Mouse (Mus musculus): ENCODE data around the gene Ankrd28. TPM values are rescaled to one million over a fixed set of nuclear protein-coding genes. Genes with fewer than 3 reads are reported as not detected.

Gene Ankrd28
- total RNA-seq, 2 experiments from 2014 or later: 21.4 to 26.2 TPM

- no peak for ATAC-seq (replicated peaks; ENCODE audit: low FRiP score, poor library complexity, severe bottlenecking)
Measured at GRCm38 (mm10) chr14:31669642-31670490, 160.6 kb downstream of the Ankrd28 start.

DNA sequence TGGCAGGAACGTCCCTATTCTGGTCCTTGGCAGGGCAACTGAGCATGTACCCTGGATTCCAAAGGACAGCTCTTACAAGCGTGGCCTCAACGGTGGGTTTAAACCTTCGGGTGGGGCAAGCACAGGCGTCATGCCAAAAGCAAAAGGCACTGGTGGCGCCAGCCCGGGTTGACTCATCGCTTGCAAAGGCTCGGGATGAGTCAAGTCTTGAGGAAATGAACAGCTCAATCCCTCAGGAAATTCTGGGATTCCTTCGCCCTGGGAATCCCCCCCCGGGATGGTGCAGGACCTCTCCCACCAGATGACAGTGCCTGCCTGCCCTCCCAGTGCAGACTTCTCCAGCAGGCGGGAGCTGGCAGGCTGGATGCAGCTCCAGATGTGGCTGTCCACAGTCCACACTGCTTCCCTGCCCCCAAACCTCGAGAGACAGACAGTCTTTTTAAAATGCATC lies 161.3 kb downstream of the Ankrd28 start:
- ATAC-seq (replicated peaks; ENCODE audit: low FRiP score, poor library complexity, severe bottlenecking): no peak

GRCm38 (mm10) chr14:31668326-31668725 lies 162.1 kb downstream of the Ankrd28 start:
- ATAC-seq (replicated peaks; ENCODE audit: low FRiP score, poor library complexity, severe bottlenecking): no peak

DNA sequence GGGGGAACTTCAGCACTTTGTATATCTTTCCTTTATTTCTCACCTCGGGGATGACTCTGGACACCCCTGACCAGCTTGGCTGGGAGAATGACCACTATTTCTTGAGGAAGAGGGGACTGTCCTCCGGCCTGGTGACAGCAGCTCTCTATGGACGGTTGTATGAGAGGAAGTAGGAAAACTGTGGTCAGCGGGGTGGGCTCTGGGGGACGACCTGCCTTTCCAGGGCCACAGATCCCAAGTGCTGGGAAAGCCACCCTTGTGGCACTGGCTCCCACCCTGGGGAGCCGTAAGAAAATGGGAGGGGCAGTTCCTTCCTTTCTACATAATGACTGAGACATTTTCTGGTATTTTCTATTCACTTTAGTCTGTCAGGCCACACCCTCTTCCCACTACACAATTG lies 162.7 kb downstream of the Ankrd28 start:
- ATAC-seq (replicated peaks; ENCODE audit: low FRiP score, poor library complexity, severe bottlenecking): no peak

GRCm38 (mm10) chr14:31666931-31667705 lies 163.3 kb downstream of the Ankrd28 start:
- ATAC-seq (replicated peaks; ENCODE audit: low FRiP score, poor library complexity, severe bottlenecking): no peak

DNA sequence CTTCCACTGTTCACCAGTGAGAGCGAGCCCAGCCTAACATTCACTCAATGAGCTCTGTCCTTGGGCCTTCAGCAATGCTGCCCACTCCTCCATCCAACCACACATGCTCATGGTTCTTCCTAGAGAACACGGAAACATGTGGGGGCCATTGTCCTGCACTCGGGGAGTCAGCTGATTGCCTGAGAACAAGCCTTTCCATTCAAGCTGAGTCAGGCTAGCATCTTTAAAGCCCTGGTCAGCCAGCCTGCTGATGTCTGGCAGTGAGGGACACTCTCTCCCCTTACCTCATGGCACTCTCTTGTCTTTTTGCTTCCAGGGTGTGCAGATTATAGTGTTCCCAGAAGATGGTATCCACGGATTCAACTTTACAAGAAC lies 164.9 kb downstream of the Ankrd28 start:
- ATAC-seq (replicated peaks; ENCODE audit: low FRiP score, poor library complexity, severe bottlenecking): no peak

GRCm38 (mm10) chr14:31664903-31665565 lies 165.4 kb downstream of the Ankrd28 start:
- ATAC-seq (replicated peaks; ENCODE audit: low FRiP score, poor library complexity, severe bottlenecking): no peak

- no peak for ATAC-seq (replicated peaks; ENCODE audit: low FRiP score, poor library complexity, severe bottlenecking)
Measured at GRCm38 (mm10) chr14:31664100-31664902, 166.2 kb downstream of the Ankrd28 start.

GRCm38 (mm10) chr14:31663376-31664099 lies 166.9 kb downstream of the Ankrd28 start:
- no peak for ATAC-seq (replicated peaks; ENCODE audit: low FRiP score, poor library complexity, severe bottlenecking)

DNA sequence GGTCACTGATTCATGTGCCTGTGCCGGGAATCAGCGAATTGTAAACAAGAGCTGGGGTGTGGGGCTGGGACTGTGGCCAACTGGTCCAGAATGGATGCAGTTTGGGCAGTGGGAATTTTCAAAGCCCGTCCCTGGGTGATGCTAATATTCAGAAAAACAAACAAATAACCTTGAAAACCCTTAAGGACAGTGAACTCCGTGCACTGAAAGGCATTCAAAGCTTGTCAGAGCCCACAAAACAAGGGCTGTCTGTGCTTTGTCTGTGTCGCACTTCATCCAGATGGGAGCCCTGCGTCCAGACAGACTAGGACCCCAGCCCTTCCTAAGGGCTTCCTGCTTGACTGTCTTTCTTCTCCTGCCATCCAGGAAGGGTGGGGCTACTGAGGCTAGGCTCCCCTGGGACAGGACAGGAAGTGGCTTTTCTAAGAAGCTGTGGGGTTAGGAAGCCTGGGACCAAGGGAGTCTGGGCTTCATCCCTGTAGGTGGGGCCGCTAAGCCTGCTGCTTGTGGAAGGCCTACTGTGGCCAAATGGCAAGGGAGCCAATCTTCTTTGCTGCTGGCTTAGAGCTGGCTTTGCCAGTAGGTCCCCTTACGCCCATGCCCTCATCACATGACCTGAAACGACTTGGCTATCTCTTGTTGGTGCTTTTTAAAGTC lies 167.8 kb downstream of the Ankrd28 start:
- ATAC-seq (replicated peaks; ENCODE audit: low FRiP score, poor library complexity, severe bottlenecking): no peak

DNA sequence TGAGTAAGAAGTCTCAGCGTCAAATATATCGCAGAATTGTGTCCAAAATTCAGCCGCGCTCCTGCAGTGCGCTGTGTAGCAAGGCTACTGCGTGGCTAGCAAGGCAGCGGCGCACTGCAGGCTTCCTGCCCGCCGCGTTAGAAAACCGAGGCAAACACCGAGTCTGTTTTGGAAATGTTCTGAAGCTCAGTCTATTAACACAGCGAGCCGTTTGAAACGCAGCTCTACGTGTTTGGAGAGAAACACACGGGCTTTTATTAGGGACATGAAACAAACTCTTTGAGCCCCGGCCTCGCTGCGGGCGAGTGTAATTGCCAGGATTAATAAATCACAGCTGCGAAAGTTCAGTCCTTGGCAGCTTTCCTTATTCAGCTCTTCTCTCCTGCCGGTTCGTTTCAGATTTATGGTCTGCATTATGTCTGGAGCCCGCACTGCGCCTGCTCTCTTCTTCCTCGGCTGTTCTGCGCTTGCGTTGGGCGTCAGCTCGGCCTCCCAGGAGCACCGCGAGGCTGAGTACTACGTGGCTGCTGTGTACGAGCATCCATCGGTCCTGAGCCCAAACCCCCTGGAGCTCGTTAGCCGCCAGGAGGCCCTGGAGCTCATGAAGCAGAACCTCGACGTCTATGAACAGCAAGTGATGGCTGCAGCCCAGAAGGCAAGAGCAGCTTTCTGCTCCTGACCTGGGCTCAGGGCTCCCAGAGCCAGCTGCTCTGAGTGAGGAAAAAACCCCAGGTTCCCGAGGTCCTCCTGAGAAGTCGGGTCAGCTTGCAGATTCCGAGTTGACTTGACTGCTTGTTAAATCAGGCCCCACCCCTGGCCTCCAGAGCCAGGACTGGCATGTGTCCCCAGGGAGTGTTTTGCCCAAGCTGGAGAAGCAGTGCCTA lies 168.5 kb downstream of the Ankrd28 start:
- no peak; the same call in 1 of the 2 replicates for ATAC-seq (replicated peaks; ENCODE audit: low FRiP score, poor library complexity, severe bottlenecking)

GRCm38 (mm10) chr14:31660312-31661093 lies 169.9 kb downstream of the Ankrd28 start:
- ATAC-seq (replicated peaks; ENCODE audit: low FRiP score, poor library complexity, severe bottlenecking): no peak

GRCm38 (mm10) chr14:31659501-31660181 lies 170.8 kb downstream of the Ankrd28 start:
- no peak for ATAC-seq (replicated peaks; ENCODE audit: low FRiP score, poor library complexity, severe bottlenecking)

DNA sequence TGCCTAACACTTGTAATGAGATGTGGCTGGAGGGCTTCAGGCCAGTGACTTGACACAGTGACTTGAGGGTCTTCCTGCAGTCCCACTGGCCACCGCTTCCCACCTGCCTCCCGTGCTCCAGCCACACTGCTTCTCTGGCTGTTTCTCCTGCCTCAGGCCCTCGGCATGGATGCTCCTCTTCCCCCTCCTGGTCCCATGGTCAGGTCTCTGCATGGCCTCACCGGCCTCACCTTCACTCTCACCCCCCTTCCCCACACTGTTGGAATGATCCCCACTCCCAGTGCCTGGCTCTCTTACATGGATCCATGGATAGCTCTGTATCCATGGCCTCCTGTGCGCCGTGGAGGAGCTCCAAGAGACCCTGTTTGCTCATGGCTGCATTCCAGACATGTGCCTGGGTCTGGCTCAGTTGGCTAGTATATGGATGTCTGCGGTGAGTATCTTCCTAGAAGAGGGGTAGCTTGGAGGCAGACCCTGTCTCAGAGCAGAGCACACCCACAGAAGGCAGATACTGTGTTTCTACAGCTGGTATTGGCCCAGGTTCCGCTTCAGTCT lies 172.2 kb downstream of the Ankrd28 start:
- no peak for ATAC-seq (replicated peaks; ENCODE audit: low FRiP score, poor library complexity, severe bottlenecking)

- ATAC-seq (replicated peaks; ENCODE audit: low FRiP score, poor library complexity, severe bottlenecking): peak; percentile 67; the same call in 1 of the 2 replicates
Measured at GRCm38 (mm10) chr14:31656857-31657645, 173.4 kb downstream of the Ankrd28 start.
